Mouse (Mus musculus) limb, embryonic 13.5 days (tissue): Measurements from ENCODE around the gene Kmt5a. TPM values are rescaled to one million over a fixed set of nuclear protein-coding genes. Genes with fewer than 3 reads are reported as not detected.
"Not testable (repeated sequence)": the region's sequence is repeated elsewhere in the genome, so short reads cannot be mapped to it uniquely, and the experiment has no call there.

Source experiments
- ATAC-seq: fragments of 200-750 bp; cut with Nextera tagmentation; 2 replicates; pipeline ENCODE4 v1.8.0; 2017; ENCODE audit warnings: low read depth, moderate number of reproducible peaks, moderate TSS enrichment; ENCODE audit not compliant: low FRiP score
- H3K27ac ChIP-seq: fragments of 300-500 bp; sonication (generic); 2 replicates; pipeline ENCODE4 v1.5.1; 2015; ENCODE audit warnings: inconsistent platforms, mild to moderate bottlenecking, moderate library complexity
- H3K27me3 ChIP-seq: fragments of 300-500 bp; sonication (generic); 2 replicates; pipeline ENCODE4 v1.6.1; 2015; ENCODE audit warnings: mild to moderate bottlenecking, inconsistent platforms
- H3K36me3 ChIP-seq: fragments of 300-500 bp; sonication (generic); 2 replicates; pipeline ENCODE4 v1.6.1; 2015; ENCODE audit warnings: inconsistent platforms, mild to moderate bottlenecking, moderate library complexity
- H3K4me1 ChIP-seq: fragments of 300-500 bp; sonication (generic); 2 replicates; pipeline ENCODE4 v1.6.1; 2015; ENCODE audit warnings: inconsistent platforms
- H3K4me2 ChIP-seq: fragments of 300-500 bp; sonication (generic); replicated peaks from 2 replicates; pipeline ENCODE4 v1.6.1; 2015; ENCODE audit warnings: inconsistent platforms, mild to moderate bottlenecking, moderate library complexity
- H3K4me3 ChIP-seq: fragments of 300-500 bp; sonication (generic); 2 replicates; pipeline ENCODE4 v1.5.1; 2015; ENCODE audit warnings: moderate library complexity, mild to moderate bottlenecking, inconsistent platforms
- H3K9ac ChIP-seq: fragments of 300-500 bp; sonication (generic); 2 replicates; pipeline ENCODE4 v1.6.1; 2015; ENCODE audit warnings: mild to moderate bottlenecking, inconsistent platforms
- H3K9me3 ChIP-seq: fragments of 300-500 bp; sonication (generic); 2 replicates; pipeline ENCODE4 v1.6.1; 2016; ENCODE audit warnings: inconsistent platforms
- WGBS: fragments of 180-500 bp; shearing (Covaris S2); methylation state at CpG from one replicate; pipeline ENCODE4 v1.1.7; 2015; 5-methylcytosine and 5-hydroxymethylcytosine counted together
- polyA plus RNA-seq: library from polyadenylated mRNA; unstranded; fragments of >200 nt; fragmentation: Nextera tagmentation; extraction: Ambion mirVana; gene quantifications from 2 replicates; pipeline ENCODE4 v1.2.1, GENCODE M21; 2015

Kmt5a gene
- polyA plus RNA-seq, 1 experiment from 2014 or later: 36.0 TPM

DNA sequence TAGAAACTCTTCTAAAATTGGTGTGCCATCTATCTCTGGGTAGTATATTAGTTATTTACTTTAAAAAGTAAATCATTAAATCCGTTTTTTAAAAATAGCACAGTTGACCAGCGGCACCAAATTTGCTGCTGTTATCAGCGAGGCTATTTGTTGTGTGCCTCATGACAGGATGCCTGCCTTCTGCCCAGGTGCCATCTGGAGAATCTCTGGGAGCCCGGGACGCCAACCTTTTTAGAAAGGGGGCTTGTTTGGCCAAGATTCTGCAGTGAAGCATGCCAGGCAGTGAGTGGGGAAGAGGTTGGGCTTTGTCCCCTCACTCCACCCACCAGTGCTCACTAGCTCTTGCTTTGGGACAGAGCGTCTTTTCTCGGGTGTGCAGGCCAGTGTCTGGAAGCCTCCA, 10.3 kb downstream of the Kmt5a start:
- Histone ChIP-seq H3K27me3 (no peaks in the 10 kb centered on the region), H3K9me3 (no peaks in the 10 kb centered on the region), H3K4me3 (no peak overlapping the region), H3K27ac (no peak overlapping the region), H3K4me2 (no peak overlapping the region), H3K9ac (peak overlapping the region; percentile 13; the same call in 1 of the 2 replicates), H3K4me1 (peaks cover 26% of the 10 kb centered on the region), H3K36me3 (peaks cover 78% of the 10 kb centered on the region)
- no peak for ATAC-seq
- WGBS: 89% methylated on average over 7 of the region's 7 CpGs

DNA sequence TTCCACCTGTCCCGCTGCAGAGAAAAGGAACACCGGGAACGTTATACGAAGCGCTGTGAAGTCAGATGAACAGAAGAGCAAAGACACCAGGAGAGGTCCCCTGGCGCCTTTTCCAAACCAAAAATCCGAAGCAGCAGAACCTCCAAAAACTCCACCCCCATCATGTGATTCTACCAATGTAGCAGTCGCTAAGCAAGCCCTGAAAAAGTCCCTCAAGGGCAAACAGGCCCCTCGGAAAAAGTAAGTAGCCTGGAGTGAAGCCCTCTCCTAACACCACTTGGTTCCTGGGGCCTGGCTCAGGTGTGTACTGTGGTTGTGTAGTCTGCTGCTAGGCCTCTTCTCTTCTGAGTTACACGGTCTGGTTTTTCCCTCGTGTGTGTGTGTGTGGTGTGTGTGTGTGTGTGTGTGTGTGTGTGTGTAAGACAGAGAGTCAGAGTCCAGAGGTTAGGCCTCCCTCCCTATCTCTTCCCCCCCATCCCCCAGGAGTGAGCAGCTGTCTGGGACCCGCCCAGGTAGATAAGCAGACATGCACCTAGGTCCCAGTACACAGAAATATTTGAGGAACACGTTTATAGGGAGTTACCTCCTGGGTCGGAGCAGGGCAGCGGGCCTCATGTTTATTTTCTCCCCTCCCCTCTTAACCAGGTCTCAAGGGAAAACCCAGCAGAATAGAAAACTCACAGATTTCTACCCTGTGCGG, 11.1 kb downstream of the Kmt5a start:
- peak overlapping the region; percentile 13; the same call in 1 of the 2 replicates for H3K9ac ChIP-seq
- no peak overlapping the region for H3K4me2 ChIP-seq
- WGBS: 80% methylated on average over 16 of the region's 16 CpGs
- H3K27me3 ChIP-seq: no peaks in the 10 kb centered on the region
- peaks cover 85% of the 10 kb centered on the region for H3K36me3 ChIP-seq
- H3K27ac ChIP-seq: no peak overlapping the region
- ATAC-seq: no peak
- no peak overlapping the region for H3K4me3 ChIP-seq
- no peaks in the 10 kb centered on the region for H3K9me3 ChIP-seq
- peaks cover 26% of the 10 kb centered on the region for H3K4me1 ChIP-seq

GRCm38 (mm10) chr5:124452494-124453228, 12.9 kb downstream of the Kmt5a start:
- no peak for ATAC-seq
- no peak overlapping the region for H3K9ac ChIP-seq

GRCm38 (mm10) chr5:124453339-124454081, 13.8 kb downstream of the Kmt5a start:
- Histone ChIP-seq H3K4me3 (no peak overlapping the region), H3K27me3 (no peaks in the 10 kb centered on the region), H3K4me1 (peaks cover 10% of the 10 kb centered on the region), H3K27ac (no peak overlapping the region), H3K9me3 (no peaks in the 10 kb centered on the region), H3K4me2 (no peak overlapping the region), H3K9ac (no peak overlapping the region), H3K36me3 (peaks cover 99% of the 10 kb centered on the region)
- WGBS: 88% methylated on average over 13 of the region's 13 CpGs
- ATAC-seq: no peak

More at GRCm38 (mm10) chr5:124452494-124453228, 12.9 kb downstream of the Kmt5a start:
- Histone ChIP-seq H3K4me3 (no peak overlapping the region), H3K9me3 (no peaks in the 10 kb centered on the region), H3K27me3 (no peaks in the 10 kb centered on the region), H3K27ac (peak overlapping the region; percentile 39; the same call in 1 of the 2 replicates), H3K36me3 (peaks cover 99% of the 10 kb centered on the region), H3K4me2 (no peak overlapping the region), H3K4me1 (peaks cover 10% of the 10 kb centered on the region)
- 80% methylated on average over 15 of the region's 15 CpGs for WGBS

GRCm38 (mm10) chr5:124454082-124454419, 14.3 kb downstream of the Kmt5a start:
- ATAC-seq: no peak

DNA sequence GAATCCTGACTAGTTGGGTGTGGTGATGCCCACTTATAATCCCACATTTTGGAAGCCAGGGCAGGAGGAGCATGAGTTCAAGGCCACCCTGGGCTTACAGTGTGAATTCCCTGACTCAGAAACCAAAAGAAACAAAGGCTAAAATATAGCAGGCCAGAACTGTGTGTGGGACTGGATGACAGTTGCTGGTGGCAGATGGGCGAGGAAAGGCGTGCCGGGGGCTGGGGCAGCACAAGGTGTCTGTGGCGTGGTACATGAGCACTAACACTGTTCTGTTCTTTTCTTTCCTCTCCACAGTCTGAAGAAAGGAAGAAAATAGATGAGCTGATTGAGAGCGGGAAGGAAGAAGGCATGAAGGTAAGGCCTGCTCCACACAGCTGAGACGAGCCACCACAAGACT, 17.0 kb downstream of the Kmt5a start:
- no peak for ATAC-seq
- Histone ChIP-seq H3K27me3 (no peaks in the 10 kb centered on the region), H3K27ac (no peak overlapping the region), H3K4me1 (no peaks in the 10 kb centered on the region), H3K9me3 (no peaks in the 10 kb centered on the region), H3K36me3 (peaks cover 96% of the 10 kb centered on the region), H3K4me2 (no peak overlapping the region), H3K9ac (no peak overlapping the region), H3K4me3 (no peak overlapping the region)
- WGBS: 95% methylated on average over 6 of the region's 6 CpGs

More at GRCm38 (mm10) chr5:124454082-124454419, 14.3 kb downstream of the Kmt5a start:
- H3K4me3 ChIP-seq: no peak overlapping the region
- WGBS: 89% methylated on average over 1 of the region's 1 CpGs
- H3K36me3 ChIP-seq: peaks cover 99% of the 10 kb centered on the region
- peaks cover 7% of the 10 kb centered on the region for H3K4me1 ChIP-seq
- H3K4me2 ChIP-seq: no peak overlapping the region
- no peaks in the 10 kb centered on the region for H3K9me3 ChIP-seq
- H3K9ac ChIP-seq: no peak overlapping the region
- H3K27me3 ChIP-seq: no peaks in the 10 kb centered on the region
- H3K27ac ChIP-seq: no peak overlapping the region

DNA sequence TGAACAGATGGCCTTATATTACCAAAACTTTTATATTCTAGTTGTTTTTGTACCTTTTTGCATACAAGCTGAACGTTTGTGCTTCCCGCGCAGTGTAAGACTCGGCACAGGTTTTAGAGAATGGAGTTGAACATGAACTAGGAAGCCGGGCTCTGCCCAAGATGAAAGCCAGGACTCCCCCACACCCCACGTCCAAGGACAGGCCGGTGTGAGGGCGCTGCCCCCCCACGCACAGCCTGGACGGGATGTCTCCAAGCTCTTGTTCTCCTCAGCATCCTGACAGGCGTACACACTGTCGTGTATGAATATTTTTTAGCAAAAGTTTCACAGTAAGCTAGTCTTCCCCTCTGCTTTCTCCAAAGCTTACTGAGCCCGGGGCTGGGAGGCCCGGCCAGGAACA, 21.2 kb downstream of the Kmt5a start:
- H3K4me2 ChIP-seq, H3K9me3 ChIP-seq, H3K4me3 ChIP-seq, H3K27me3 ChIP-seq, ATAC-seq, H3K27ac ChIP-seq, H3K9ac ChIP-seq, H3K4me1 ChIP-seq: not testable (repeated sequence)
- peaks cover 81% of the 10 kb centered on the region for H3K36me3 ChIP-seq
- WGBS: 95% methylated on average over 14 of the region's 14 CpGs

DNA sequence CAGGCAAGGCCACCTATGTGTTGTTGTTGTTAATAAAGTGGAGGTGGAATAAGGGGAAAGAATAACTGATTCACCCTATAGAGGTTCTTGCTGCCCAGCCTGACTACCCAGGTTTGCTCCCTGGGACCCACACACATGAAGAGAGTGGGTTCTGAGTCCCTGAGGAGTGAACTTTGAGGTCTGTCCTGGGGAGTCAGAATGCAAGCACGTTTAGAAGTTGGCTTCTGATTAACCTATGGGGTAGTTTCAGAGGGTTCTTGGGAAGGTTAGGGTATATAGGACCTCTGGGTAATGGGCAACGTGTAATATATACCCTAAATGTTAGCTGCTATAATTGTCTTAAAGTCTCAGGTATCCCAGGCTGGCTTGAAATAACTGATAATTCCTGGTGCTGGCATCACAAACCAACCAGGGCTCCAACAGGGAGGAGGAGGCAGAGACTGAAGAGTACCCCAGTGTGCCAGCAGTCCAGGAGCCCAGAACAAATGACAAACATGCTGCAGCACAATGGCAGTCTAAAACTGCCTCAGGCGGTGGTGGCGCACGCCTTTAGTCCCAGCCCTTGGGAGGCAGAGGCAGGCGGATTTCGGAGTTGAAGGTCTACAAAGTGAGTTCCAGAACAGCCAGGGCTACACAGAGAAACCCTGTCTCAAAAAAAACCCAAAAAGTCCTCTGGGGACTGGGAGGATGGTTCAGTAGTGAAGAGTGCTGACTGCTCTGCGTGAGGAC, 22.7 kb downstream of the Kmt5a start:
- H3K27ac ChIP-seq: no peak overlapping the region
- ATAC-seq: no peak
- H3K27me3 ChIP-seq: no peaks in the 10 kb centered on the region
- H3K4me3 ChIP-seq: no peak overlapping the region
- H3K4me1 ChIP-seq: no peaks in the 10 kb centered on the region
- H3K9ac ChIP-seq: no peak overlapping the region
- H3K9me3 ChIP-seq: no peaks in the 10 kb centered on the region
- WGBS: 93% methylated on average over 8 of the region's 8 CpGs
- H3K36me3 ChIP-seq: peaks cover 76% of the 10 kb centered on the region
- no peak overlapping the region for H3K4me2 ChIP-seq

GRCm38 (mm10) chr5:124463462-124463861, 23.7 kb downstream of the Kmt5a start:
- H3K36me3 ChIP-seq: peaks cover 76% of the 10 kb centered on the region
- no peak overlapping the region for H3K4me3 ChIP-seq
- no peak overlapping the region for H3K4me2 ChIP-seq
- no peak for ATAC-seq
- no peak overlapping the region for H3K27ac ChIP-seq
- H3K9me3 ChIP-seq: no peaks in the 10 kb centered on the region
- H3K4me1 ChIP-seq: no peaks in the 10 kb centered on the region
- no peak overlapping the region for H3K9ac ChIP-seq
- 85% methylated on average over 5 of the region's 5 CpGs for WGBS
- H3K27me3 ChIP-seq: no peaks in the 10 kb centered on the region

DNA sequence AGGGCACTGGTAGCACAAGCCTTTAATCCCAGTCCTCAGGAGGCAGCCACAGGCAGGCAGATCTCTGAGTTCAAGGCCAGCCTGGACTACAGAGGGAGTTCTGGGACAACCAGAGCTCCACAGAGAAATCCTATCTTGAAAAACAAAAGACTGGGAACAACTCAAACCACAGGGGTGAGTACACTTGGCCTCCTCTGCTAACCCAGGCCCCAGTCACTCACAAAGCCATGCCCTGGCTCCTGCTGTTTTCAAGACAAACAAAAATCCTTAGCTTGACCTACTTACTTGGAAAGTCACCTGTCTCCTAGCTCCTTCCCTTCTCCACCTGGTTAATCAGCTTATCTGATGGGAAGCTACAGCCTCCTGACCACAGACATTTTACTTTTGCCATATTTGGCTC, 25.2 kb downstream of the Kmt5a start:
- no peak overlapping the region for H3K4me2 ChIP-seq
- H3K9ac ChIP-seq: no peak overlapping the region
- H3K4me1 ChIP-seq: no peaks in the 10 kb centered on the region
- no peak overlapping the region for H3K4me3 ChIP-seq
- H3K27ac ChIP-seq: no peak overlapping the region
- H3K9me3 ChIP-seq: no peaks in the 10 kb centered on the region
- H3K27me3 ChIP-seq: no peaks in the 10 kb centered on the region
- peaks cover 76% of the 10 kb centered on the region for H3K36me3 ChIP-seq
- ATAC-seq: no peak

DNA sequence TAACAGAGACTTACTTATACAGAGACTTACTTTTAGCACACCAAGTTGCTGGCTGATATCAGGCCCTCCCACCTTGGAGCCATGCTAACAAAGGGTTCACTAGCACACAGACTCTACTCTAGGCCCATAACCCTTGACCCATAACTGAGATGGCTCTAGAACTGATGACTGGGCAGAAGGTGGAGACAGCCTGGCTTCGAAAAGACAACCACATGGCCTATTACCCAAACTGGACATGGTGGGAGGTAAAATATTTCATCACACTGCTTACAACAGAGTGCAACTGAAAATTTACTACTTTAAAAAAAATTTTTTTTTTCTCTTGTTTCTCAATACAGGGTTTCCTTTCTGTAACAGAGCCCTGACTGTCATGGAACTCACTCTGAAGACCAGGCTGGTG, 28.0 kb downstream of the Kmt5a start:
- Histone ChIP-seq H3K9me3 (no peaks in the 10 kb centered on the region), H3K27ac (no peak overlapping the region), H3K4me1 (no peaks in the 10 kb centered on the region), H3K4me2 (no peak overlapping the region), H3K4me3 (no peak overlapping the region), H3K36me3 (peaks cover 53% of the 10 kb centered on the region), H3K9ac (no peak overlapping the region), H3K27me3 (no peaks in the 10 kb centered on the region)
- 90% methylated on average over 1 of the region's 1 CpGs for WGBS
- no peak for ATAC-seq

DNA sequence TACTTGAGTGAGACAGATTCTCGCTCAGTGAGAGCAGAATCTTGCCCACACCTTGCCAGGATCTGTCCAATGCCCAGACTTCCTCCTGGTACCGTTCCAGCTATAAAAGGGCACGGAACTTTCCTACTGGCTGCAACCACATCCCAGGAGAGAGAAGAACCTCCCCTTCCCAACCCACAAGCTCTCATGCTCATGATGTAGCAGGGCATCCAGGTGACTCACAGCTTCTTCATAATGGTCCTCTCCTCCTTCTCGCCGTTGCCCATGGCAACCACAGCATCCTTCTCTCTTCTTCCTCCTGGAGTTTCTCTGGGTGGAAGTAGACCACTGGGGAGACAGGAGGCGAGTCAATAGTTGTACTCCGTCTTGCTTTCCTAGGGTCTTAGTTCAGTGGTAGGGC, 28.6 kb downstream of the Kmt5a start:
- no peak for ATAC-seq
- no peaks in the 10 kb centered on the region for H3K4me1 ChIP-seq
- no peak overlapping the region for H3K4me2 ChIP-seq
- peaks cover 47% of the 10 kb centered on the region for H3K36me3 ChIP-seq
- H3K9ac ChIP-seq: no peak overlapping the region
- no peak overlapping the region for H3K27ac ChIP-seq
- 93% methylated on average over 7 of the region's 7 CpGs for WGBS
- no peaks in the 10 kb centered on the region for H3K9me3 ChIP-seq
- no peaks in the 10 kb centered on the region for H3K27me3 ChIP-seq
- no peak overlapping the region for H3K4me3 ChIP-seq
